Mouse (Mus musculus) adrenal gland, postnatal 4 days (tissue): ENCODE data around the gene Rp9. TPM values are rescaled to one million over a fixed set of nuclear protein-coding genes. Genes with fewer than 3 reads are reported as not detected.

Source experiments
- DNase-seq, 2 experiments: peaks; one replicate each; pipeline ENCODE4 v3.0.0; 2021 to 2022; ENCODE audit warnings: low spot score in 2 of 2, mixed read lengths in 2 of 2
- long read RNA-seq, 2 experiments: library from polyadenylated mRNA; stranded (forward); transcript quantifications; one replicate each; pipeline ENCODE4 v2.0.0; 2021
- total RNA-seq, 2 experiments: library from RNA; stranded (reverse); gene quantifications; 2 replicates each; pipeline ENCODE4 v1.2.3; 2021

The Rp9 gene
- 10 to 100 TPM; 48.1 to 52.9 TPM for total RNA-seq
- long read RNA-seq, experiment 1, transcript Rp9-201 (6 exons, 1,134 nt): major isoform, 52 of 63 reads
- long read RNA-seq, experiment 1, partial matches to known transcripts: 8 of 63 reads
- long read RNA-seq, experiment 1, other reads (novel, unspliced or antisense): 2 of 63 reads
- long read RNA-seq, experiment 2, transcript Rp9-201 (6 exons, 1,134 nt): major isoform, 46 of 52 reads
- long read RNA-seq, experiment 2, partial matches to known transcripts: 4 of 52 reads
- long read RNA-seq, experiment 2, other reads (novel, unspliced or antisense): 1 of 52 reads

- no peak for DNase-seq
These were observed at the start of gene Rp9 for GRCm38 (mm10) chr9:22469643-22470042. Rp9 (minus strand) TSS chr9:22469743.

- no peak for DNase-seq
These were observed 49.0 kb upstream of the Rp9 start for GRCm38 (mm10) chr9:22518394-22519041.

- DNase-seq: no peak
These were observed 45.5 kb upstream of the Rp9 start for GRCm38 (mm10) chr9:22515076-22515475.

- DNase-seq: no peak
These were observed 36.0 kb upstream of the Rp9 start for GRCm38 (mm10) chr9:22505574-22505973.

- no peak for DNase-seq
These were observed 34.0 kb upstream of the Rp9 start for GRCm38 (mm10) chr9:22503581-22503980.

- DNase-seq: no peak
These were observed 33.4 kb upstream of the Rp9 start for GRCm38 (mm10) chr9:22502972-22503371.

- no peak for DNase-seq
These were observed 27.7 kb upstream of the Rp9 start for GRCm38 (mm10) chr9:22497021-22497767.

GRCm38 (mm10) chr9:22495133-22495532 is 25.6 kb upstream of the Rp9 start:
- no peak for DNase-seq

- no peak for DNase-seq
These were observed 24.8 kb upstream of the Rp9 start for GRCm38 (mm10) chr9:22494203-22494807.

- DNase-seq: no peak
These were observed 19.4 kb upstream of the Rp9 start for GRCm38 (mm10) chr9:22488963-22489362.

- DNase-seq: no peak
These were observed 16.7 kb upstream of the Rp9 start for GRCm38 (mm10) chr9:22486211-22486610.

GRCm38 (mm10) chr9:22484562-22485308 is 15.2 kb upstream of the Rp9 start:
- DNase-seq: no peak

- DNase-seq: no peak
These were observed 14.5 kb upstream of the Rp9 start for GRCm38 (mm10) chr9:22483866-22484561.

GRCm38 (mm10) chr9:22478946-22479345 is 9.4 kb upstream of the Rp9 start:
- DNase-seq: no peak

GRCm38 (mm10) chr9:22476265-22476664 is 6.7 kb upstream of the Rp9 start:
- DNase-seq: no peak

GRCm38 (mm10) chr9:22475424-22475868 is 5.9 kb upstream of the Rp9 start, which contains the start of gene Bbs9:
Bbs9 (plus strand) TSS chr9:22475715.
- peak; percentile 77 to 86 for DNase-seq

GRCm38 (mm10) chr9:22468899-22469259 is 664 bp downstream of the Rp9 start:
- DNase-seq: no peak

- peak in 1 of 2 experiments; percentile 19 for DNase-seq
These were observed 1.2 kb downstream of the Rp9 start for GRCm38 (mm10) chr9:22468170-22468898.

- DNase-seq: peak; percentile 24 to 27
These were observed 2.0 kb downstream of the Rp9 start for GRCm38 (mm10) chr9:22467371-22468169.
